Mouse (Mus musculus) heart, postnatal 10 days (tissue): ENCODE results near the gene Carmil3. TPM values are rescaled to one million over a fixed set of nuclear protein-coding genes. Genes with fewer than 3 reads are reported as not detected.

ENCODE experiments used
- DNase-seq, 2 experiments: peaks; one replicate each; pipeline ENCODE4 v3.0.0; 2021
- intact Hi-C: fragments of 180-260 bp; cut with DNase I; formaldehyde crosslinking; loops from one replicate; pipeline ENCODE4 v1.15.1; 2025
- total RNA-seq, 2 experiments: library from RNA; stranded (reverse); gene quantifications; 2 replicates each; pipeline ENCODE4 v1.2.3; 2021

The Carmil3 gene
- total RNA-seq = 1 to 10 TPM; 2.8 to 4.6 TPM

DNA sequence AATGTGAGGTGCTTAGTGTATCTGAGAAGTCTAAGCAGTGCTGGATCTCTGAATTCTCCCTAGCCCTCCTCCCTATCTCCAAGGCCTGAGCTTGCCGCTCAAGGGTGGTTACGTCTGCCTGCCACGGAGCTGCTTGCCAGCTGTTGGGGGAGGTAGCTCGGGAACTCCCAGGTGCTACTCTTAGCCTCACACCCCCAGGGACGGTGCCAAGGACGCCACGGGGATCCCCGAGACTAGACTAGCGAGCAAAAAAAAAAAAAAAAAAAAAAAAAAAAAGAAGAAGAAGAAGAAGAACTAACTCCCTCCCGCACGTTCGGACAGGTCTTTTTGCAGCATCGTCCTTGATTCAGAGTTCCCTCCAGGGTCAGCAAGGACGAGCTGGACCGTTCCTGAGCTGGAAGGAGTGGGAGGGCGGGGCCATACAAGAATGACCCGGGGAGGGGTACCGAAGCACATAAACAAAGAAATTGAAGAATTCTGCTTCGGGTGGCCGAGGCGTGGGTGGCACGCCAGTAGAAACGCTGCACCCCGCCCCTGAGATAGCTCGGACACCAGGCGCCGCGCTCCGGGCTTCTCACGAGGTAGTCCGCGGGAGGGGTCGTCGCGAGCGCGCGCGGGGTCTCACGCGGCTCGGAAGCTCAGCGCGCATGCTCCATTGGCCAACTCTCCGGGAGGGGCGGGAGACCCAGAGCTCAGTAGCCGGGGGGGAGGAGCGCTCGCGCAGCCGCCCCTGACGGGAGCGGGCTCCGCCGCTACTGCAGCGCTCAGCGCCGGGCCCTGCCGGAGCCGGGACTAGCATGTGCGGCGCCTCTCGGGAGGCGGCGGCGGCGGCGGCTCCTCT is at the start of gene Carmil3:
Gene Carmil3 (plus strand): TSS at position 291 of the 841 bp plus-strand sequence.
- intact Hi-C loops = loop anchor here (10.0 kb wide), 1 partner anchor 254 kb away; the partner anchor contains the start of genes Dhrs1 and Nop9

GRCm38 (mm10) chr14:55457693-55458092 is 32.8 kb upstream of the Carmil3 start:
- intact Hi-C loops = no loop called here
- DNase-seq = no peak

More for the DNA sequence above, at the start of gene Carmil3:
- DNase-seq = peak; percentile 63 to 67

GRCm38 (mm10) chr14:55458273-55458672 is 32.2 kb upstream of the Carmil3 start:
- DNase-seq = peak; percentile 57 to 64
- intact Hi-C loops = no loop called here

GRCm38 (mm10) chr14:55458761-55459160 is 31.7 kb upstream of the Carmil3 start:
- intact Hi-C loops = no loop called here
- no peak for DNase-seq

GRCm38 (mm10) chr14:55459796-55460195 is 30.7 kb upstream of the Carmil3 start:
- DNase-seq = no peak
- intact Hi-C loops = no loop called here

DNA sequence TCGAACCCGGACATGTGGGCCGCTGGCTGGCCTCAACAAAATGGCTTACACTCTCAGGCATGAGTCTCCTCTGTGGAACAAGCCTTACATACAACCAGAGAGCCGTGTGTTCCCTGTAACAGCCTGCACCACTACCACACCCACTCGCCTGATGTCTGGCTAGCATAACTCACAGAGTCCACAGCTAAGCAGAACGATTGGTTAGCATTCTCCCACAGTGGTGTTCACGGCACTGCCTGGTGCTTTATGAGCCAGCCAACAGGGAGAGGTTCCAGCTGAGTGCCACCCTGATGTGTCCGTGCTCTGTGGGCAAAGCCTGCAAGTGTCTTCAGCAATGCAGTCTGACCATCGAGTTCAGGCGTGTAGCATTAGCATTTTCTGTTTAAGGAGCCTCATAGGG is 30.2 kb upstream of the Carmil3 start:
- DNase-seq = no peak
- intact Hi-C loops = no loop called here

DNA sequence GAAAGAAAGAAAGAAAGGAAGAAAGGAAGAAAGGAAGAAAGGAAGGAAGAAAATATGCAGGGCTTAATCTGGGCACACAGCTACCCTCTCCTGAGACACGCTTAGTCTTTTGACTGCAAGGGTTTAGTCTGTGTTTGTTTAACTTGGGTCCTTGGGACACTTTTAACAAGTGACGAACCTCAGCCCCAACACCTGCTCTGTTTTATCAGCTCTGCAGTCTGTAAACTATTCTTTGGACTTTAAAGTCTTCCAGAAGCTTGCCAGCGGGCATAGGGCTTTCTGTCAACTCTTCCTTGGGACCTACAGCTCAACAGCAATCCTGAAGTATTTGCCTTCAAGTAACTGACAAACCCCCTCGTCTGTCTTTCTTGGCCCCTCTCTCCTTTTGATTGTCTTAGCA is 28.7 kb upstream of the Carmil3 start:
- intact Hi-C loops = no loop called here
- DNase-seq = no peak

DNA sequence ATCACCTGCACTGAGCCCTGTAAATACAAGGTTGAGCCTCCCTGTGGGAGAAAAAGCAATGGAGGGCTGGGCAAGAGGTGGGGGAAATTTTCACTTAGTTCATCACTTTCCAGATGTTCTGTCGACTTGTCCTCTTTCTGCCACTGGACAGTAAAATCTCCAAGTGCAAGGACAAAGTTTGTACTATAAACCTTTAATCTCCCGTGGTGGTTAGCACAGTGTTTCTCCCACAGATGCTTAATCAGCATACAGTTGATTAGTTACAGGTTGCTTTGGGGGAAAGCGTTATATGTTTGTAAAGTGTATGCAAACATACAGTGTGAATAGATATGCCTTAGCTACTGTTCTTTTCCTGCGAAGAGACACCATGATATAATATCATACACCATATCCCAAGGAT is 24.0 kb upstream of the Carmil3 start:
- DNase-seq = no peak
- intact Hi-C loops = no loop called here

GRCm38 (mm10) chr14:55467108-55467507 is 23.3 kb upstream of the Carmil3 start:
- DNase-seq = peak; percentile 32 to 49
- intact Hi-C loops = no loop called here

GRCm38 (mm10) chr14:55468301-55468741 is 22.1 kb upstream of the Carmil3 start:
- intact Hi-C loops = no loop called here
- DNase-seq = peak; percentile 55 to 67

DNA sequence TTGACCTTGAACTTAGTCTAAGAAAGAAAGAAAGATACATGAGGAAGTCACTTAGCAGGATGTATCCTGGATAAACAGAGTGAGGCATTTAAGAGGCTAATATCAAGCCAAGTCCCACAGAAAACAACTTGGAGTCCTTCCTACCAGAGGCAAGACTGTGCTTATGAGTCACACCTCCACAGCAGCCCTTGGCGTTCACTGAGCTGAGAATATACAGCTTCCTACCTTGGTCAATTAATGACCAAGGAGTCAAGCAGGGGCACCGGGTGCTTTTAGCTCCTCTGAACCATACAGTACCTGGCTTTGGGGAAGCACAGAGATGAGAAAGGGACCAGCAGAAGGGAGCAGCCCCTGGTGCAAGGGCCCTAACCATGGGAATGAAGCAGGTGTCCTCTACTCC is 21.4 kb upstream of the Carmil3 start:
- intact Hi-C loops = no loop called here
- no peak for DNase-seq

DNA sequence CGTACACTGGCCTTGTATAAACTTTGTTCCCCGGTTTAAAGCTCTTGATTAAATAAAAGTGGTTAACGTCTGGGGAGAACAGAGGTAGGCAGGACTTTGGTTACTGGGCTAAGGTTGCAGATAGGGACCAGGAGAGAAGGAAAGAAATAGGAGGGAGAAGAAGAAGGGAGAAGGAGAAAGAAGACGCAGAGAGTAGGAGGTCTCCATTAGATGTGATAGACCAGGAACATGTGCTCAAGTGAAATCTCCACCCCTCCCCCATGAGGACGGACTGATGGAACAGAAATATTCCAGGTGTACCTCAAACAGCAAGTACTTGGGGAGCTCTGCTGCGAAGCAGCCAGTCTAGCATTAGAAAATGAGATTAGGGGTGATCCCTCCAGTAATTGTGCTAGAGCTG is 20.6 kb upstream of the Carmil3 start:
- intact Hi-C loops = no loop called here
- no peak for DNase-seq

DNA sequence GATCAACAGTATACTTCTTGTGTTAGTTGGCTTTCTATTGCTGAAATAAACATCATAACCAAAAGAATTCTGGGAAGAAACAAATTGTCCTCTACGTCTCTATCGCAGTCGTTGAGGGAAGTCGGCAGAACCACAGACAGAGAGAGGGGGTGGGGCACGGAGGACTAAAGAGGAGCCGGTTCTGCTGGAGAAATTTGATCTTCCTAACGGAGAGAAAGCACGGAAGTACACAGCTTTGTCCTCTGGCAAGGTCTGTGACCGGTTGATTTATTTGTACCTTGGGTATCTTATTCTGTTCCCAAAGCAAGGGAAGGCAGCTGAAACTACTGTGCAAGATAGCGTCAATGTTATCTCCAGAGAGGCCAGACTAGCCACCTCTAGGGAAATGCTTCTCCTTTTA is 19.6 kb upstream of the Carmil3 start:
- intact Hi-C loops = no loop called here
- peak; percentile 26 to 40 for DNase-seq

GRCm38 (mm10) chr14:55475654-55476053 is 14.8 kb upstream of the Carmil3 start:
- intact Hi-C loops = no loop called here
- no peak for DNase-seq

DNA sequence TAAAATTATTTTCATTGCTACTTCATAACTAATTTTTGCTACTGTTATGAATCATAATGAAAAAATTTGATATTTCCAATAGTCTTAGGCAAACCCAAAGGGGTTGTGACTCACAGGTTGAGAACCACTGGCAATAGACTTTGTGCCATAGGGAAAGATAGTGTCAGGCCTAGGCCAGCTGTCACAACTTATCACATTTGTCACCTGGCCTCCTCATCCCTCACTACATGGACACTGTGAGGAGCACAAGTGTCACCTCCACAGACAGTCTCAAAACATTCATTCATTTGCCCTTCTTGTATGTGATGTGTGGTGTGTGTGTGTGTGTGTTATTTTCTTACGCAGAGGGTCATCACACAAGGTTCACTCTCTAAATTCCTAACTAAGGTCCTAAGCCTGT is 13.0 kb upstream of the Carmil3 start:
- no peak for DNase-seq
- intact Hi-C loops = no loop called here

GRCm38 (mm10) chr14:55477829-55478228 is 12.6 kb upstream of the Carmil3 start:
- intact Hi-C loops = no loop called here
- no peak for DNase-seq

GRCm38 (mm10) chr14:55478651-55479599 is 11.5 kb upstream of the Carmil3 start, which contains the start of gene Dhrs4:
Gene Dhrs4, plus strand, starts transcription at chr14:55478758.
- intact Hi-C loops = no loop called here
- peak; percentile 84 to 88 for DNase-seq

GRCm38 (mm10) chr14:55479629-55480028 is 10.8 kb upstream of the Carmil3 start:
- intact Hi-C loops = no loop called here
- DNase-seq = no peak

- no peak for DNase-seq
- intact Hi-C loops = no loop called here
These were observed 5.9 kb upstream of the Carmil3 start for GRCm38 (mm10) chr14:55484430-55485085.

GRCm38 (mm10) chr14:55486836-55487235 is 3.6 kb upstream of the Carmil3 start:
- intact Hi-C loops = no loop called here
- no peak for DNase-seq
